Mouse (Mus musculus) heart, postnatal 0 days (tissue): ENCODE data around the gene Nat8f1.
"Not testable (repeated sequence)": the region's sequence is repeated elsewhere in the genome, so short reads cannot be mapped to it uniquely, and the experiment has no call there.

ENCODE experiments used
- CTCF ChIP-seq: IDR thresholded peaks from 2 replicates; pipeline ENCODE4 v1.5.1; 2016; ENCODE audit warnings: antibody characterized with exemption, control low read depth, low read depth
- EP300 ChIP-seq: IDR thresholded peaks from 2 replicates; pipeline ENCODE4 v1.6.1; 2016; ENCODE audit warnings: antibody characterized with exemption, low read depth

- not testable (repeated sequence) for TF ChIP-seq CTCF, EP300
These were observed 8.6 kb downstream of the Nat8f1 start for GRCm38 (mm10) chr6:85906911-85907351.
